Mouse (Mus musculus): Measurements from ENCODE around the gene Lmntd1. TPM values are rescaled to one million over a fixed set of nuclear protein-coding genes. Genes with fewer than 3 reads are reported as not detected.

Lmntd1 gene
- polyA plus RNA-seq, 1 experiment from 2014 or later = 1.1 TPM

- peaks cover 21% of the 10 kb centered on the region for H3K4me1 ChIP-seq (ENCODE audit: control insufficient read depth, insufficient read depth, low read length)
- H3K27me3 ChIP-seq (ENCODE audit: control insufficient read depth, insufficient read depth, low read length) = no peaks in the 10 kb centered on the region
- 60% methylated on average over 18 of the region's 18 CpGs for WGBS
- peak overlapping the region; percentile 80 for H3K27ac ChIP-seq (ENCODE audit: low read length)
- H3K9me3 ChIP-seq (replicated peaks; ENCODE audit: control insufficient read depth, low read length) = no peaks in the 10 kb centered on the region
- no peaks in the 10 kb centered on the region for H3K36me3 ChIP-seq (ENCODE audit: control insufficient read depth, insufficient read depth, low read length)
- H3K9ac ChIP-seq (ENCODE audit: low read length) = peak overlapping the region; percentile 31; the same call in 1 of the 2 replicates
- H3K4me2 ChIP-seq (ENCODE audit: low read depth, low read length) = no peak overlapping the region
- ATAC-seq (ENCODE audit: insufficient read depth, low FRiP score) = peak; percentile 34; the same call in 1 of the 2 replicates
- no peak overlapping the region for H3K4me3 ChIP-seq (replicated peaks; ENCODE audit: low read length)
These were observed 172.6 kb downstream of the Lmntd1 start for GRCm38 (mm10) chr6:145441416-145442110.

GRCm38 (mm10) chr6:145438851-145439250 lies 175.3 kb downstream of the Lmntd1 start:
- WGBS = 71% methylated on average over 5 of the region's 5 CpGs

GRCm38 (mm10) chr6:145435764-145436163 lies 178.4 kb downstream of the Lmntd1 start:
- Histone ChIP-seq H3K4me1 (ENCODE audit: control insufficient read depth, insufficient read depth, low read length) (no peaks in the 10 kb centered on the region), H3K27ac (ENCODE audit: low read length) (no peak overlapping the region), H3K27me3 (ENCODE audit: control insufficient read depth, insufficient read depth, low read length) (no peaks in the 10 kb centered on the region), H3K9ac (ENCODE audit: low read length) (no peak overlapping the region), H3K4me3 (replicated peaks; ENCODE audit: low read length) (no peak overlapping the region), H3K9me3 (replicated peaks; ENCODE audit: control insufficient read depth, low read length) (no peaks in the 10 kb centered on the region), H3K4me2 (ENCODE audit: low read depth, low read length) (no peak overlapping the region), H3K36me3 (ENCODE audit: control insufficient read depth, insufficient read depth, low read length) (no peaks in the 10 kb centered on the region)
- ATAC-seq (ENCODE audit: insufficient read depth, low FRiP score) = no peak
- WGBS = 74% methylated on average over 10 of the region's 10 CpGs

More at GRCm38 (mm10) chr6:145438851-145439250, 175.3 kb downstream of the Lmntd1 start:
- H3K4me1 ChIP-seq (ENCODE audit: control insufficient read depth, insufficient read depth, low read length) = peaks cover 8% of the 10 kb centered on the region
- no peak overlapping the region for H3K9ac ChIP-seq (ENCODE audit: low read length)
- no peaks in the 10 kb centered on the region for H3K27me3 ChIP-seq (ENCODE audit: control insufficient read depth, insufficient read depth, low read length)
- H3K4me2 ChIP-seq (ENCODE audit: low read depth, low read length) = no peak overlapping the region
- no peaks in the 10 kb centered on the region for H3K9me3 ChIP-seq (replicated peaks; ENCODE audit: control insufficient read depth, low read length)
- H3K36me3 ChIP-seq (ENCODE audit: control insufficient read depth, insufficient read depth, low read length) = no peaks in the 10 kb centered on the region
- no peak for ATAC-seq (ENCODE audit: insufficient read depth, low FRiP score)
- H3K27ac ChIP-seq (ENCODE audit: low read length) = no peak overlapping the region
- no peak overlapping the region for H3K4me3 ChIP-seq (replicated peaks; ENCODE audit: low read length)

GRCm38 (mm10) chr6:145435156-145435555 lies 179.0 kb downstream of the Lmntd1 start:
- Histone ChIP-seq H3K9me3 (replicated peaks; ENCODE audit: control insufficient read depth, low read length) (no peaks in the 10 kb centered on the region), H3K4me3 (replicated peaks; ENCODE audit: low read length) (no peak overlapping the region), H3K27ac (ENCODE audit: low read length) (no peak overlapping the region), H3K4me1 (ENCODE audit: control insufficient read depth, insufficient read depth, low read length) (no peaks in the 10 kb centered on the region), H3K9ac (ENCODE audit: low read length) (no peak overlapping the region), H3K4me2 (ENCODE audit: low read depth, low read length) (no peak overlapping the region), H3K27me3 (ENCODE audit: control insufficient read depth, insufficient read depth, low read length) (no peaks in the 10 kb centered on the region), H3K36me3 (ENCODE audit: control insufficient read depth, insufficient read depth, low read length) (no peaks in the 10 kb centered on the region)
- 86% methylated on average over 1 of the region's 1 CpGs for WGBS
- no peak for ATAC-seq (ENCODE audit: insufficient read depth, low FRiP score)

- no peaks in the 10 kb centered on the region for H3K9me3 ChIP-seq (replicated peaks; ENCODE audit: control insufficient read depth, low read length)
- no peak overlapping the region for H3K27ac ChIP-seq (ENCODE audit: low read length)
- no peaks in the 10 kb centered on the region for H3K36me3 ChIP-seq (ENCODE audit: control insufficient read depth, insufficient read depth, low read length)
- WGBS = 79% methylated on average over 8 of the region's 8 CpGs
- no peaks in the 10 kb centered on the region for H3K27me3 ChIP-seq (ENCODE audit: control insufficient read depth, insufficient read depth, low read length)
- H3K4me3 ChIP-seq (replicated peaks; ENCODE audit: low read length) = no peak overlapping the region
- no peak overlapping the region for H3K9ac ChIP-seq (ENCODE audit: low read length)
- H3K4me1 ChIP-seq (ENCODE audit: control insufficient read depth, insufficient read depth, low read length) = no peaks in the 10 kb centered on the region
- no peak for ATAC-seq (ENCODE audit: insufficient read depth, low FRiP score)
- H3K4me2 ChIP-seq (ENCODE audit: low read depth, low read length) = no peak overlapping the region
These were observed 180.2 kb downstream of the Lmntd1 start for GRCm38 (mm10) chr6:145433897-145434296.

GRCm38 (mm10) chr6:145432711-145433708 lies 181.1 kb downstream of the Lmntd1 start:
- Histone ChIP-seq H3K36me3 (ENCODE audit: control insufficient read depth, insufficient read depth, low read length) (no peaks in the 10 kb centered on the region), H3K9ac (ENCODE audit: low read length) (no peak overlapping the region), H3K4me2 (ENCODE audit: low read depth, low read length) (no peak overlapping the region), H3K4me1 (ENCODE audit: control insufficient read depth, insufficient read depth, low read length) (no peaks in the 10 kb centered on the region), H3K27ac (ENCODE audit: low read length) (no peak overlapping the region), H3K9me3 (replicated peaks; ENCODE audit: control insufficient read depth, low read length) (no peaks in the 10 kb centered on the region), H3K4me3 (replicated peaks; ENCODE audit: low read length) (no peak overlapping the region), H3K27me3 (ENCODE audit: control insufficient read depth, insufficient read depth, low read length) (no peaks in the 10 kb centered on the region)
- ATAC-seq (ENCODE audit: insufficient read depth, low FRiP score) = no peak
- 67% methylated on average over 11 of the region's 11 CpGs for WGBS

- Histone ChIP-seq H3K9ac (ENCODE audit: low read length) (no peak overlapping the region), H3K27ac (ENCODE audit: low read length) (no peak overlapping the region), H3K4me3 (replicated peaks; ENCODE audit: low read length) (no peak overlapping the region), H3K27me3 (ENCODE audit: control insufficient read depth, insufficient read depth, low read length) (no peaks in the 10 kb centered on the region), H3K9me3 (replicated peaks; ENCODE audit: control insufficient read depth, low read length) (no peaks in the 10 kb centered on the region), H3K4me2 (ENCODE audit: low read depth, low read length) (peak overlapping the region; percentile 17; the same call in 1 of the 2 replicates), H3K36me3 (ENCODE audit: control insufficient read depth, insufficient read depth, low read length) (no peaks in the 10 kb centered on the region), H3K4me1 (ENCODE audit: control insufficient read depth, insufficient read depth, low read length) (no peaks in the 10 kb centered on the region)
- no peak for ATAC-seq (ENCODE audit: insufficient read depth, low FRiP score)
- whole genome bisulfite sequencing = 45% methylated on average over 14 of the region's 14 CpGs
These were observed 182.4 kb downstream of the Lmntd1 start for GRCm38 (mm10) chr6:145431747-145432146.

- H3K4me3 ChIP-seq (replicated peaks; ENCODE audit: low read length) = no peak overlapping the region
- no peak for ATAC-seq (ENCODE audit: insufficient read depth, low FRiP score)
- no peak overlapping the region for H3K4me2 ChIP-seq (ENCODE audit: low read depth, low read length)
- no peaks in the 10 kb centered on the region for H3K36me3 ChIP-seq (ENCODE audit: control insufficient read depth, insufficient read depth, low read length)
- H3K27ac ChIP-seq (ENCODE audit: low read length) = no peak overlapping the region
- no peak overlapping the region for H3K9ac ChIP-seq (ENCODE audit: low read length)
- H3K4me1 ChIP-seq (ENCODE audit: control insufficient read depth, insufficient read depth, low read length) = no peaks in the 10 kb centered on the region
- H3K27me3 ChIP-seq (ENCODE audit: control insufficient read depth, insufficient read depth, low read length) = no peaks in the 10 kb centered on the region
- no peaks in the 10 kb centered on the region for H3K9me3 ChIP-seq (replicated peaks; ENCODE audit: control insufficient read depth, low read length)
- 57% methylated on average over 15 of the region's 15 CpGs for WGBS
These were observed 186.7 kb downstream of the Lmntd1 start for GRCm38 (mm10) chr6:145427411-145427810.

GRCm38 (mm10) chr6:145426501-145426900 lies 187.6 kb downstream of the Lmntd1 start:
- Histone ChIP-seq H3K36me3 (ENCODE audit: control insufficient read depth, insufficient read depth, low read length) (no peaks in the 10 kb centered on the region), H3K9ac (ENCODE audit: low read length) (no peak overlapping the region), H3K4me3 (replicated peaks; ENCODE audit: low read length) (no peak overlapping the region), H3K27me3 (ENCODE audit: control insufficient read depth, insufficient read depth, low read length) (no peaks in the 10 kb centered on the region), H3K9me3 (replicated peaks; ENCODE audit: control insufficient read depth, low read length) (no peaks in the 10 kb centered on the region), H3K4me2 (ENCODE audit: low read depth, low read length) (no peak overlapping the region), H3K27ac (ENCODE audit: low read length) (no peak overlapping the region), H3K4me1 (ENCODE audit: control insufficient read depth, insufficient read depth, low read length) (no peaks in the 10 kb centered on the region)
- 73% methylated on average over 10 of the region's 10 CpGs for WGBS
- ATAC-seq (ENCODE audit: insufficient read depth, low FRiP score) = no peak

Measured in stomach, embryonic 16.5 days (tissue).